Mouse (Mus musculus) embryonic stem cell, embryonic (primary cell): ENCODE measurements around the gene Tsg101.

Experiments used
- CTCF ChIA-PET, 4 experiments: fragments of 300-600 bp in 2 of 4; fragments of 350-600 bp in 2 of 4; sonication (Branson Sonifier 250); formaldehyde crosslinking; loops; one replicate each; lab custom pipeline; 2022; ENCODE audit warnings: inconsistent platforms in 2 of 4; lab: Charles Lee
- POLR2A ChIA-PET, 4 experiments: fragments of 300-600 bp in 2 of 4; fragments of 350-600 bp in 2 of 4; sonication (Branson Sonifier 250); formaldehyde crosslinking; loops; one replicate each; lab custom pipeline; 2022; ENCODE audit warnings: antibody characterized with exemption in 4 of 4, inconsistent platforms in 1 of 4; lab: Charles Lee

Gene Tsg101

GRCm38 (mm10) chr7:46919551-46920176, at the start of gene Tsg101:
Tsg101 (minus strand) TSS chr7:46919969.
- ChIA-PET CTCF (interaction anchor here in 1 of 4 experiments (0.6 kb wide), 1 partner anchor 200 kb away, joined by 3 read pairs; no protein-coding TSS in a partner anchor), POLR2A (interaction anchor here (0.6 to 2.2 kb wide), 17 partner anchors 9 to 89 kb away, joined by 3 to 12 read pairs (median 4); partner anchors contain the start of gene Uevld (in 2 of the 4))

- CTCF ChIA-PET, result interaction anchor here in 2 of 4 experiments (1.5 to 1.9 kb wide), 2 partner anchors 52 to 187 kb away, joined by 7 read pairs; no protein-coding TSS in a partner anchor
- POLR2A ChIA-PET, result no interaction called here
These were observed 44.3 kb upstream of the Tsg101 start for GRCm38 (mm10) chr7:46964070-46964469.

DNA sequence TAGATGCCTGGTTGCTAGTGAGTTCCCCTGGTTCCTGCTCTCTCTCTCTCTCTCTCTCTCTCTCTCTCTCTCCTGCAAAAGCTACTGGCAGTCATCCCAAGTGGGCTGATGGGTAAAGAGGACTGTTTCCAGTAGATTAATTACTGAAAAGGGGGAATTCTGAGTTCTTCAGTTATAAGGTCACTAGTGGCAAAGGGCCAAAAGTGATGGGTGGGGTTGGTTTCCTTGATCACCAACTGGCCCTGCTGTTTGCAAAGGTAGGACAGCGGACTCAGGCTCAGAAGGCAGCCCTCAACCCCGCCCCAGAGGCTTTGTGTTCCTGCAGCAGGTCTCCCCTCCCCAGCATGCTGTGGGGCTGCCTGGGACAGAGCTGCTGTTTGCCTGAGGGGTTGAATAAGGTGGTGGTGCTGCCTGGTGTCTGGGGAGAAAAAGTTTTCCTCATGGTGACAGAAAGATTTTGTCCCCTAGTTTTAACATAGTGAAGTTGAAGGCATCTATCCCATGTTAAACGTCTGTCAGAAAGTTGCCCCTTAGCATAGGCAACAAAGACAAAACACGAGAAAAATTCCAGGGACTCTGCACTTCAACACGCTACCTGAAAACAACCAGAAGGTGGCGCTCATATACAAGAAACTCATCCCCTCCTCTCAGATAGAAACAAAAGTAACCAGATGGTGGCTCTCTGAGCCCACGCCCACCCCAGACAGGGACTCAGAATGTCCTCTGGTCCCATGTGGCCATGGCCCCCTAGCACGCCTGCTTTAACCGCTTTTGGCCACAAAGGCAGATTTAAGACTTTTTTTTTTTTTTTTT, 43.2 kb upstream of the Tsg101 start:
- ChIA-PET CTCF (interaction anchor here (0.6 to 1.9 kb wide), 12 partner anchors 26 to 188 kb away, joined by 3 to 7 read pairs (median 3); no protein-coding TSS in a partner anchor), POLR2A (interaction anchor here in 2 of 4 experiments (0.7 to 2.3 kb wide), 2 partner anchors 43 to 181 kb away, joined by 3 to 5 read pairs; partner anchors contain the start of gene Tsg101 (in 1 of the 2))

DNA sequence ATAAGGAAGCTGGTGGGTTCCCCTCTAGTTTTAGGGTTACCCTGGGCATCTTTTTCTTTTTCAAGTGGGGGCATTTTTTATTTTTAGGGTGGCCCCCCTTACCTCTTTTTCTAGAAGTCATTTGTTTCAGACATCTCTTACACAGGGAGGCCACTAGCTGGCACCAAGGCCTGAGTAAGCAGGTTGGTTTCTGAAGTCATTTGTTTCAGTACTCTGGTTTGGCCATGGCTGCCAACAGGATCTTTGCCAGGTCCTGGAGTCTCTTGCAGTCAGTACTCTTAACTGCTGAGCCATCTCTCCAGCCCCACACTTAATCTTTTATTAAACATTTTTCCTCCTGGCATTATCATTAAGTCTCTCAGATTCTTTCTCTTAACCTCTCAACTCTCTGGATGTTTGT, 42.4 kb upstream of the Tsg101 start:
- ChIA-PET CTCF (interaction anchor here in 3 of 4 experiments (0.5 to 1.6 kb wide), 4 partner anchors 27 to 115 kb away, joined by 3 to 8 read pairs (median 3); no protein-coding TSS in a partner anchor), POLR2A (interaction anchor here in 1 of 4 experiments (2.3 kb wide), 1 partner anchor 42 kb away, joined by 5 read pairs; the partner anchor contains the start of gene Tsg101)

- ChIA-PET POLR2A (interaction anchor here in 2 of 4 experiments (1.1 to 2.3 kb wide), 2 partner anchors 25 to 41 kb away, joined by 4 to 5 read pairs; partner anchors contain the start of gene Tsg101 (in 1 of the 2)), CTCF (interaction anchor here in 1 of 4 experiments (1.1 to 1.2 kb wide), 2 partner anchors 38 to 59 kb away, joined by 3 read pairs; no protein-coding TSS in a partner anchor)
These were observed 41.2 kb upstream of the Tsg101 start for GRCm38 (mm10) chr7:46960991-46961390.

GRCm38 (mm10) chr7:46958853-46959252, 39.1 kb upstream of the Tsg101 start:
- CTCF ChIA-PET, result interaction anchor here in 3 of 4 experiments (0.5 to 0.9 kb wide), 9 partner anchors 16 to 1011 kb away, joined by 3 to 10 read pairs (median 3); partner anchors contain the start of gene Saal1 (in 1 of the 3)
- POLR2A ChIA-PET, result interaction anchor here in 3 of 4 experiments (0.7 to 1.6 kb wide), 14 partner anchors 10 to 105 kb away, joined by 3 to 7 read pairs (median 4); partner anchors contain the start of genes Tsg101 (in 2 of the 3), Spty2d1 (in 1 of the 3) and Tmem86a (in 1 of the 3)

DNA sequence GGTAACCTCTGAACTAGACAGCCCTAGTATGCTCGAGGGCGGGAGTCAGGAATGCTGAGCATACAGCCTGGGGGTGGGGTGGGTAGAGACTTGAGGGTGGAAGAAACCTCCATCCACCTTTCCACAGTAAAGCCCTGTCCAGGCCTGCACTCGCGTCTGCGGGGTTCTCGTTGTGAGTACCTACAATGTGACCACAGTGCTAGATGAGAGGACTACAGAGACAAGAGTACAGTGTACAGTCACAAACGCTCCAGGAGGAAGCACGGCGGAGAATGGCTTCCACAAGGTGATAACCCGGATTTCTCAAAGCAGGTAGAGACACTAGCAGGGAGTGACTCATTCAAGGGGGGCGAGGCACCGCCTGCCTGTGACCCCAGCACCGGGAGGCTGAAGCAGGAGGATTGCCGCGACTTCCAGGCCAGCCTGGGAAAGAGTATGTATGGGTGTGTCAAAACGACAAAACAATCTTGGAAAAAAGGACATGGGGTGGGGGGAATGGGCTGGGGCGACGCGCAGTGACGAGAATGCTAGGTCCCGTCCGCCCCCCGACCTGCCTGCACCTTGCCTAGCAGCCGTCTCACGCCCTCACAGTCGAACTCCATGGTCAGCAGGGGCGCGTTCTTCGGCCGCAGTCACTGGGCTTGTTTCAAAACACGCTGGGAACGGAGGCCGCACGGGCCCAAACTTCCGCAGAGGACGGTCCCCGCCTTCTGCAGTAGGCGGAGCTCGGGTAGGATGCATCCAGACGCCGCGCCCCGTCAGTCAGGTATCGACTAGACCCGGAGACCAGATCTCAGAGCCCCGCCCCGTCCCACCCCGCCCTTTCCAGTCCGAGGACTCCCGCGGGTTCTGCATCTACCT, 38.3 kb upstream of the Tsg101 start, which contains the start of gene Uevld:
TSS of gene Uevld (minus strand) at position 697 of the 861 bp plus-strand sequence.
- ChIA-PET CTCF (interaction anchor here in 3 of 4 experiments (0.5 to 0.9 kb wide), 12 partner anchors 16 to 1010 kb away, joined by 3 to 10 read pairs (median 3); partner anchors contain the start of gene Saal1 (in 1 of the 3)), POLR2A (interaction anchor here in 3 of 4 experiments (0.6 to 1.6 kb wide), 19 partner anchors 9 to 218 kb away, joined by 3 to 7 read pairs (median 3); partner anchors contain the start of genes Tsg101 (in 3 of the 3), Spty2d1 (in 1 of the 3) and Tmem86a (in 1 of the 3))

DNA sequence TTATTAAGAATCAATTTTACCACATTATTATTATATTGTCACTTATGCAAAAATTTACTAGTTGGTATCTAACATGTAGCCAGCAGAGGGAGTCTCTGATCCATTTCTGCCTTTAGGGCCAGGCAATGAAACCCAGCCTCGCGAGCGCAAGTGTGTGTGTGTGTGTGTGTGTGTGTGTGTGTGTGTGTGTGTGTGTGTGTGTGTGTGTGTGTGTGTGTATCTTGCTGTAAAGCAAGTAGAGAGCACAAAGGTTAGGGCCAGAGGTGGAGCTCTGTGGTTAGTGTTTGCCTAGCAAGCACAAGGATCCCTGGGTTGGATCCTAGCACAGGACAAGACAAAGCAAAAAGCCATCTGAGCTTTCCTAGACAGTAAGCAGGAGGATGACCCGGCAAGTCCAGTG, 16.1 kb upstream of the Tsg101 start:
- ChIA-PET POLR2A (interaction anchor here in 1 of 4 experiments (0.9 kb wide), 1 partner anchor 25 kb away, joined by 4 read pairs; no protein-coding TSS in a partner anchor), CTCF (interaction anchor here in 3 of 4 experiments (0.6 to 0.7 kb wide), 4 partner anchors 14 to 1147 kb away, joined by 3 to 5 read pairs (median 4); no protein-coding TSS in a partner anchor)

DNA sequence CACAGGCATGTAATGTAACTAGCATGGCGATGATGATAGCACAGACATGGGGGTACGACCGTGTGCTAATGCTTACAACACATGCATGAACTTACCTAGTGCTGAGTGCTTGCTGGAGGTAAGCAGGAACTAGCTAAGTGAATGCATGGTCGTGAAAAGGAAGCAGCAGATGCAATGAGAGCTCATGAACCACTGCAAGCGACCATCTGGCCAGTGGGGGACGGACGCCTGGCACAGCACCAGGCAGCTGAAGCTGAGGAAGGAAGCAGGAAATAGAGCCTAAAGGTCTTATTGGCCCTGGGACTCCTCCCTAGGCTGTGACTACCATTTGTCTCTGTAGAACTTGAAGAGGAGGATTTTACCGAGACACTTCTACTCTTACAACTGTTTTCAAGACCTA, 15.0 kb upstream of the Tsg101 start:
- ChIA-PET POLR2A (interaction anchor here in 1 of 4 experiments (1.4 kb wide), 1 partner anchor 17 kb away, joined by 3 read pairs; no protein-coding TSS in a partner anchor), CTCF (no interaction called here)

- ChIA-PET CTCF (interaction anchor here in 3 of 4 experiments (0.6 to 1.0 kb wide), 3 partner anchors 10 to 187 kb away, joined by 3 to 5 read pairs (median 3); no protein-coding TSS in a partner anchor), POLR2A (interaction anchor here in 1 of 4 experiments (1.8 kb wide), 1 partner anchor 11 kb away, joined by 8 read pairs; the partner anchor contains the start of gene Tsg101)
These were observed 11.6 kb upstream of the Tsg101 start for GRCm38 (mm10) chr7:46931370-46931769.

DNA sequence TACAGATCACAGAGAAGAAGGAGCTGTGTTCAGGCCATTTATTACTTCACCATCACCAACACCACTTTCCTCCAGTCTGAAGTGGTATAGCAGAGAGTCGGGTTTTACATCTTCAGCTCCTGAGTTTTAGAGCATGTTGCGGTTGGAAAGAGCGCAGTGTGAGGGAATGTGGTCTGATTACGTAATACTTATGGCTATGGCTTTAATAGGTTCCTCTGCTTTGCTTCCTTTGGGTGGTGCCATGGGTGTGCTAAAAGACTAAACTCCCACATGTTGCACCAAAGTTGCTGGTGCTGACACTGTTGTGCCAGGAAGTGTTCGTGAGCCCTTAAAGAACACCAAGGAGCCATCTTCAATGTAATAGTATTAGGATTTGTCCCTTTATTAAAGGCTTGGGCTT, 8.5 kb upstream of the Tsg101 start:
- ChIA-PET POLR2A (interaction anchor here in 1 of 4 experiments (1.4 to 2.4 kb wide), 2 partner anchors 8 to 10 kb away, joined by 3 to 12 read pairs; partner anchors contain the start of gene Tsg101), CTCF (no interaction called here)

DNA sequence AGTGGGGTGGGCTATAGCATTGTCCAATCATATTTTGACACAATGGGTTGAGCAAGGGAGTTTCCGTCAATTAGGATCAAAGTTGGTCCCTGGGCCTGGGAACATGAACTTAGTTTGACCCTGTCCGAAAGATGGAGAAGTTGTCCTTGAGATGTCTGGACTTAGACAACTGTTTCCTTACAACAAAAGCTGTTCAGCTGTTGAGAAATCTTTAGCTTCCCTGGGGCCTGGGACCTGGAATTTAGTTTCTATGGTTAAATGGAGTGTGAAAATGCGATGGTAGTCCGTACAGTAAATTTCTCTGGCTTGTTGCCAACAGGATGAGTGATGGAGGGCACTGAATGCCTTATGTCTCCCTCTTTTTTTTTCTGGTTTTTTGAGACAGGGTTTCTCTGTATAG, 2.3 kb upstream of the Tsg101 start:
- ChIA-PET POLR2A (interaction anchor here in 1 of 4 experiments (0.6 to 1.2 kb wide), 2 partner anchors 160 to 1978 kb away, joined by 3 to 7 read pairs; no protein-coding TSS in a partner anchor), CTCF (interaction anchor here in 1 of 4 experiments (0.6 kb wide), 1 partner anchor 14 kb away, joined by 3 read pairs; no protein-coding TSS in a partner anchor)

DNA sequence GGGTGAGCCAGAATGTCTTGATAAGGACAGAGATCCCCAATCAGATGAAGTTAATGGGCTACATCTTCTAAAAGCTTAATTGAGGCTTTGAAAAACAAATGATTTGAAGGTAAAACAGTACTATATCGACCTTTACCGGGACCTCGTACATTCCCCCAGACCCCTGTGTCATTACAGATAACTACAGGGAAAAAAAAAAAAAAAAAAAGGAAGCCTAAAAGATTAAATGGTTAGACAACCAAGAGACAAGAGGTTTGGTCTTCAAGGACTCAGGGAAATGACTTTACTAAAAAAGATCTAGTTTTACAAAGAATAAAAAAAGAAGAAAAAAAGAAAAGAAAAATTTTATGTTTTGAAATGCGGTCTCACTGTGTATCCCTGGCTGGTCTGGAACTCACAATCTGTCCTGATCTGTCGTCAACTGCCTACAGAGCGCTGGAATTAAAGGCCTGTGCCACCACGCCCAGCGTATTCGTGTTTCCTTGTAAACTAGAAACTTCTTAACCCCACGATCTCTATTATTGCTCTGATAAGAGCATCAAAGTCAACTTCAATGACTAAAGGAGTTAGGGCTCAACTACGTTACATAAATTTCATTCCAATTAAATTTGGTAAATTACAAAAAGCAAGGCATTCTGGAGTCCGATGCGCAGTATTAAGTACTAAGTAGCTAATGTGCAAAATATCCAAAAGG, 944 bp downstream of the Tsg101 start:
- CTCF ChIA-PET, result interaction anchor here in 1 of 4 experiments (0.6 kb wide), 1 partner anchor 199 kb away, joined by 3 read pairs; no protein-coding TSS in a partner anchor
- POLR2A ChIA-PET, result interaction anchor here (0.6 to 2.2 kb wide), 14 partner anchors 8 to 173 kb away, joined by 3 to 12 read pairs (median 4); partner anchors contain the start of gene Uevld (in 2 of the 4)

DNA sequence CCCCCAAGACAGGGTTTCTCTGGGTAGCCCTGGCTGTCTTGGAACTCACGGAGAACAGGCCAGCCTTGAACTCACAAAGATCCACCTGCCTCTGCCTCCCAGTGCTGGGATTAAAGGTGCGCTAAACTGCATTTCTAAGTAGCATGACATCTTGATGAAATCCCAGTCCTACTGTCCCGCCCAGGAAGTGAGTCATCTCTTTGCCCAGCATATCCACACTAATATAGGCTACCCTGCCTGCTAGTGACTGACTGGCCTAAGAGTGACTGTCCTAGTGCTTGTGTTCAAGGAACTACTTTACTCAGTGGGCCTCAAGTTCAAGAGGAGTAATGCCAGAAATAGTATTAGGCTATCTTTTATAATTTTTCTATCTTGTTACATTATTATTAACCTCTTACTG, 3.4 kb downstream of the Tsg101 start:
- ChIA-PET POLR2A (interaction anchor here in 1 of 4 experiments (1.5 kb wide), 1 partner anchor 35 kb away, joined by 4 read pairs; no protein-coding TSS in a partner anchor), CTCF (no interaction called here)

GRCm38 (mm10) chr7:46911250-46911649, 8.5 kb downstream of the Tsg101 start:
- POLR2A ChIA-PET, result interaction anchor here in 2 of 4 experiments (0.5 to 0.9 kb wide), 2 partner anchors 8 to 26 kb away, joined by 3 to 9 read pairs; partner anchors contain the start of gene Tsg101 (in 1 of the 2)
- CTCF ChIA-PET, result no interaction called here
